Mouse (Mus musculus): ENCODE data around the gene Tnfsf8.

Gene Tnfsf8

GRCm38 (mm10) chr4:63860688-63861540 lies at the start of gene Tnfsf8:
Tnfsf8 (minus strand) TSS chr4:63861347.
- DNase-seq (ENCODE audit: low spot score in 2 of 2), result no peak

- DNase-seq (ENCODE audit: low spot score in 2 of 2), result no peak
Observed at GRCm38 (mm10) chr4:63908511-63908910, 47.4 kb upstream of the Tnfsf8 start.

GRCm38 (mm10) chr4:63907473-63907872 lies 46.3 kb upstream of the Tnfsf8 start:
- DNase-seq (ENCODE audit: low spot score in 2 of 2), result no peak

GRCm38 (mm10) chr4:63906050-63906449 lies 44.9 kb upstream of the Tnfsf8 start:
- no peak for DNase-seq (ENCODE audit: low spot score in 2 of 2)

GRCm38 (mm10) chr4:63899081-63899523 lies 38.0 kb upstream of the Tnfsf8 start:
- DNase-seq (ENCODE audit: low spot score in 2 of 2), result no peak

GRCm38 (mm10) chr4:63897152-63897551 lies 36.0 kb upstream of the Tnfsf8 start:
- DNase-seq (ENCODE audit: low spot score in 2 of 2), result no peak

GRCm38 (mm10) chr4:63886156-63886555 lies 25.0 kb upstream of the Tnfsf8 start:
- DNase-seq (ENCODE audit: low spot score in 2 of 2), result no peak

GRCm38 (mm10) chr4:63876720-63877119 lies 15.6 kb upstream of the Tnfsf8 start:
- DNase-seq (ENCODE audit: low spot score in 2 of 2), result no peak

- no peak for DNase-seq (ENCODE audit: low spot score in 2 of 2)
Observed at GRCm38 (mm10) chr4:63875480-63875879, 14.3 kb upstream of the Tnfsf8 start.

- DNase-seq (ENCODE audit: low spot score in 2 of 2), result no peak
Observed at GRCm38 (mm10) chr4:63870678-63871077, 9.5 kb upstream of the Tnfsf8 start.

- no peak for DNase-seq (ENCODE audit: low spot score in 2 of 2)
Observed at GRCm38 (mm10) chr4:63868770-63869169, 7.6 kb upstream of the Tnfsf8 start.

- no peak for DNase-seq (ENCODE audit: low spot score in 2 of 2)
Observed at GRCm38 (mm10) chr4:63862953-63863352, 1.8 kb upstream of the Tnfsf8 start.

- no peak for DNase-seq (ENCODE audit: low spot score in 2 of 2)
Observed at GRCm38 (mm10) chr4:63862092-63862697, 1.0 kb upstream of the Tnfsf8 start.

- DNase-seq (ENCODE audit: low spot score in 2 of 2), result no peak
Observed at GRCm38 (mm10) chr4:63860236-63860635, 911 bp downstream of the Tnfsf8 start.

- DNase-seq (ENCODE audit: low spot score in 2 of 2), result no peak
Observed at GRCm38 (mm10) chr4:63859785-63860203, 1.4 kb downstream of the Tnfsf8 start.

- DNase-seq (ENCODE audit: low spot score in 2 of 2), result no peak
Observed at GRCm38 (mm10) chr4:63858646-63859224, 2.4 kb downstream of the Tnfsf8 start.

- no peak for DNase-seq (ENCODE audit: low spot score in 2 of 2)
Observed at GRCm38 (mm10) chr4:63856764-63857163, 4.4 kb downstream of the Tnfsf8 start.

GRCm38 (mm10) chr4:63853782-63854386 lies 7.3 kb downstream of the Tnfsf8 start:
- DNase-seq (ENCODE audit: low spot score in 2 of 2), result no peak

GRCm38 (mm10) chr4:63850082-63850481 lies 11.1 kb downstream of the Tnfsf8 start:
- DNase-seq (ENCODE audit: low spot score in 2 of 2), result no peak

GRCm38 (mm10) chr4:63846881-63847597 lies 14.1 kb downstream of the Tnfsf8 start:
- no peak for DNase-seq (ENCODE audit: low spot score in 2 of 2)

- no peak for DNase-seq (ENCODE audit: low spot score in 2 of 2)
Observed at GRCm38 (mm10) chr4:63845760-63846159, 15.4 kb downstream of the Tnfsf8 start.

- DNase-seq (ENCODE audit: low spot score in 2 of 2), result peak; percentile 8 to 14
Observed at GRCm38 (mm10) chr4:63843924-63844323, 17.2 kb downstream of the Tnfsf8 start.
